ENCODE assay signal across 11 mouse cellular contexts in the genomic region with DNA sequence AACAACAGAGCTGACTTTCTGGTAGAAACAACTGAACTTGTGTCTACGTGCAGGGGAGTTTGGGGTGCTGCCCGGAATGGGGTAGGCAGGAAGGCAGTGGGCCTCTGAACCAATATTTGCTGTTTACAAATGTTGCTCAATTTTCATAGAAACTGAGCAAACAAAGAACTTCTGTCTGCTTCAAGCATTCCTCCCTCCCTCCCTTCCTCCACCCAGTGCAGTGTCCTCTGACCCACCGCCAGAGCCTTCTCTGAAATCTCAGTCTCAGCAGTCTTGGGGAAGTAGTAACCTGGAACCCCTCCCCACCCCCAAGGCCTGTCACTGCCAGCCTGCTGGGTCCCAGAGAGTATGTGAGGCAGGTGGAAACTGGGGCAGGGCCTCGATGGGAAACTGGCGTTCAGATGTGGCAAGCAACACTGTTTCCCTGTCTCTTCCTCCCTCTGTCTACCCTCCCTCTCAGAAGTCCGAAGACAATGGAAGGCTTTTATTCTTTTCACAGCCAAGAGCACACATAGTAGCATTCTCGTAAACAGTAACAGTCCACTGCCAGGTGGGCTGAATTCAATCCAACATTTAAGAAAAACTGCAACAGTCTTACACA. TPM values are rescaled to one million over a fixed set of nuclear protein-coding genes. Genes with fewer than 3 reads are reported as not detected.
DNase-seq lines count a peak whose midpoint lies in the region; ATAC-seq lines count a peak whose summit lies in the region.
"Had no signal": no experiment of that assay in that cellular context is flagged by ENCODE, and none has a peak within 500 bp of the region (broad histone marks: within the 10 kb centered on the region; RNA-seq: fewer than 3 reads in every experiment).

No protein-coding gene starts in this region.

- H3K27me3 ChIP-seq in embryonic facial prominence, embryonic 14.5 days (replicated peaks; ENCODE audit: control insufficient read depth, insufficient read depth, low read length), result no peaks in the 10 kb centered on the region
- H3K27me3 ChIP-seq in limb, embryonic 15.5 days, result no peaks in the 10 kb centered on the region
- H3K27me3 ChIP-seq: midbrain, embryonic 12.5 days had no signal

- H3K4me1 ChIP-seq in embryonic facial prominence, embryonic 14.5 days (ENCODE audit: control insufficient read depth, insufficient read depth, low read length), result peaks cover 4% of the 10 kb centered on the region; the same call in 1 of the 2 replicates
- peaks cover 13% of the 10 kb centered on the region for H3K4me1 ChIP-seq in limb, embryonic 15.5 days

- no peak overlapping the region for H3K9ac ChIP-seq in embryonic facial prominence, embryonic 14.5 days (ENCODE audit: low read depth, low read length)
- no peak overlapping the region for H3K9ac ChIP-seq in limb, embryonic 15.5 days
- H3K9ac ChIP-seq: midbrain, embryonic 12.5 days had no signal

- DNase-seq in layer of hippocampus, adult 11-12 months (ENCODE audit: low spot score), result peak; percentile 42
- DNase-seq in layer of hippocampus, adult 9-10 months (ENCODE audit: low spot score), result no peak
- peak; percentile 52 for DNase-seq in embryonic facial prominence, embryonic 14.5 days (ENCODE audit: low spot score)
- peak; percentile 75 for DNase-seq in retina, postnatal 1 day
- no peak for DNase-seq in heart, postnatal 14 days
- DNase-seq in thymus, postnatal 25 days, result no peak
- no peak for DNase-seq in gastrocnemius, postnatal 10 days
- DNase-seq: kidney, adult 18-20 months had no signal

- H3K4me2 ChIP-seq in embryonic facial prominence, embryonic 14.5 days (ENCODE audit: low read depth, low read length), result no peak overlapping the region
- no peak overlapping the region for H3K4me2 ChIP-seq in limb, embryonic 15.5 days
- H3K4me2 ChIP-seq: midbrain, embryonic 12.5 days had no signal

- H3K4me3 ChIP-seq in embryonic facial prominence, embryonic 14.5 days (ENCODE audit: low read depth, low read length), result no peak overlapping the region
- H3K4me3 ChIP-seq in limb, embryonic 15.5 days, result no peak overlapping the region
- H3K4me3 ChIP-seq: midbrain, embryonic 12.5 days had no signal

- intact Hi-C loops in heart, postnatal 14 days (cut with DNase I), result no loop called here

- ATAC-seq in embryonic facial prominence, embryonic 14.5 days (ENCODE audit: low read depth), result peak; percentile 79
- ATAC-seq in limb, embryonic 15.5 days (ENCODE audit: insufficient number of reproducible peaks, low FRiP score, low TSS enrichment, low read depth), result 0 out of 2 replicates have a peak, but pooled peaks have one; percentile 8

- 51% methylated on average over 7 of the region's 7 CpGs for WGBS in embryonic facial prominence, embryonic 14.5 days
- 50% methylated on average over 7 of the region's 7 CpGs for WGBS in limb, embryonic 15.5 days

- no peaks in the 10 kb centered on the region for H3K36me3 ChIP-seq in embryonic facial prominence, embryonic 14.5 days (ENCODE audit: control insufficient read depth, insufficient read depth, low read length)
- H3K36me3 ChIP-seq in limb, embryonic 15.5 days, result no peaks in the 10 kb centered on the region
- H3K36me3 ChIP-seq: midbrain, embryonic 12.5 days had no signal

- H3K27ac ChIP-seq in embryonic facial prominence, embryonic 14.5 days (replicated peaks; ENCODE audit: low read depth, low read length), result peak overlapping the region; percentile 62
- H3K27ac ChIP-seq in limb, embryonic 15.5 days, result peak overlapping the region; percentile 43; the same call in 1 of the 2 replicates
- H3K27ac ChIP-seq: midbrain, embryonic 12.5 days had no signal

- H3K9me3 ChIP-seq in embryonic facial prominence, embryonic 14.5 days (ENCODE audit: control insufficient read depth, low read length), result no peaks in the 10 kb centered on the region
- H3K9me3 ChIP-seq in limb, embryonic 15.5 days, result no peaks in the 10 kb centered on the region
- H3K9me3 ChIP-seq: midbrain, embryonic 12.5 days had no signal

RNA-seq across cellular contexts. Expression of a gene that starts 4.4 kb away (rescaled TPM):
- polyA plus RNA-seq in embryonic facial prominence, embryonic 14.5 days (2014; fragmentation: Nextera tagmentation; extraction: Ambion mirVana), result 34.1 and 35.4 TPM in 2 replicates
- polyA plus RNA-seq in limb, embryonic 15.5 days (2015; fragmentation: Nextera tagmentation; extraction: Ambion mirVana), result 32.7 and 42.1 TPM in 2 replicates
- 10 to 100 TPM; 44.6 to 49.3 TPM for total RNA-seq in heart, postnatal 14 days (2021)
- 10 to 100 TPM; 12.1 to 27.5 TPM for total RNA-seq in gastrocnemius, postnatal 10 days (2021)

RNA-seq across cellular contexts. Expression of a gene that starts 4.6 kb away (rescaled TPM):
- 0.45 and 3.8 TPM in 2 replicates for polyA plus RNA-seq in embryonic facial prominence, embryonic 14.5 days (2014; fragmentation: Nextera tagmentation; extraction: Ambion mirVana)
- 2.7 TPM in 1 of 2 replicates, not detected in the other for polyA plus RNA-seq in limb, embryonic 15.5 days (2015; fragmentation: Nextera tagmentation; extraction: Ambion mirVana)
- 1 to 10 TPM; 6.6 to 7.1 TPM for total RNA-seq in heart, postnatal 14 days (2021)
- 1 to 10 TPM; 4.7 to 5.1 TPM for total RNA-seq in gastrocnemius, postnatal 10 days (2021)
- polyA plus RNA-seq: brain, embryonic 14.5 days had no signal

RNA-seq across cellular contexts. Expression of a gene that starts 32.7 kb away (rescaled TPM):
- polyA plus RNA-seq in embryonic facial prominence, embryonic 14.5 days (2014; fragmentation: Nextera tagmentation; extraction: Ambion mirVana), result 70.9 and 73.5 TPM in 2 replicates
- polyA plus RNA-seq in limb, embryonic 15.5 days (2015; fragmentation: Nextera tagmentation; extraction: Ambion mirVana), result 65.5 and 71.9 TPM in 2 replicates
- 10 to 100 TPM; 16.7 to 18.6 TPM for total RNA-seq in heart, postnatal 14 days (2021)
- 10 to 100 TPM; 15.3 to 17.0 TPM for total RNA-seq in gastrocnemius, postnatal 10 days (2021)

Comparison
In these comparisons a context has a peak if more than half of its experiments do, and no peak if none do; other contexts are left out.
1. DNase-seq: peak in layer of hippocampus, adult 11-12 months (single experiment), embryonic facial prominence, embryonic 14.5 days (single experiment) and retina, postnatal 1 day (single experiment); none in layer of hippocampus, adult 9-10 months (single experiment), heart, postnatal 14 days (0 of 2), thymus, postnatal 25 days (single experiment) and gastrocnemius, postnatal 10 days (single experiment).